Mouse (Mus musculus) cerebellum, adult 11-12 months (tissue): Measurements from ENCODE around the gene Gm10645.
A peak's percentile ranks its signal among the peaks of the same experiment; 100 is the strongest.

ENCODE experiments used
- DNase-seq: peaks from one replicate; pipeline ENCODE4 v3.0.0; 2022

Gm10645 gene

DNA sequence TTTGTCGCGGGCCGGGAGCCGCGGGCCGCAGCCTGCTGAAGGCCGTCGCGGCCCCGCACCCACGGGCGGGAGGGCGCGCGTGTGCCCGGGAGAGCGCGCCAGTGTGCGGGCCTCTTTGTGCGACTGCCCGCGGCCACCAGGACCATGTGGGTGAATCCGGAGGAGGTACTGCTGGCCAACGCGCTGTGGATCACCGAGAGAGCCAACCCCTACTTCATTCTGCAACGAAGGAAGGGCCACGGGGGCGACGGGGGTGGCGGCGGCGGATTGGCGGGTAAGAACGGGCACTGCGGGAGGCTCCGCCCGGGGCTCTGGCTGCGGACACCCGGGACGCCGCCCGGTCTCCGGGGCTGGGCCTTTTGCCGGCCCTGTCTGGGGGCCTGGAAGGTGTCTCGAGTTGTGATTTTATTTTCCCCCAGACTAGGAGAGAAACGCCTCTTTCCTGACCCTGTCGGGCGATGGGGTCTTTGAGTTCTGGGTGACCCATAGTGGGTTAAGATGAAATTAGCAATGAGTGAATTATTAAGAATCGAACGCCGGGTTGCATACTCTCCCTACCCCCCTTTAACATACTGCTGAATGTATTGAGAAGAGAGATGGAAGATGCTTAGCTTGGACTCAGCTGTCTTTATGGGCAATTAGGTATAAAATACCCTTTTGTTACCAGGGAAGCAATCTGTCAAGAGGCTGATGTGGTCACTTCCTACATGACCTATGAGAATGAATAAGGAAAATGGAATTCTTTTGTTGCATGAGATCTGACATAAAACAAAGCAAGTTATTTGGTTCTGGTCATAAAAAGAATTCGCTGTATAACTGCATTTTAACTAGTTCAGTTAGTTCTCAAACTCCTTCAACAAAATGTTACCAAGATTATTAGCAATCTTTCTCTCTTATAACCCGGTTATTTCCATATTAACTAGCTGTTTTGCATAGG, at the start of gene Gm10645:
TSS of gene Gm10645 (minus strand) at position 240 of the 937 bp plus-strand sequence.
- DNase-seq = peak; percentile 68

DNA sequence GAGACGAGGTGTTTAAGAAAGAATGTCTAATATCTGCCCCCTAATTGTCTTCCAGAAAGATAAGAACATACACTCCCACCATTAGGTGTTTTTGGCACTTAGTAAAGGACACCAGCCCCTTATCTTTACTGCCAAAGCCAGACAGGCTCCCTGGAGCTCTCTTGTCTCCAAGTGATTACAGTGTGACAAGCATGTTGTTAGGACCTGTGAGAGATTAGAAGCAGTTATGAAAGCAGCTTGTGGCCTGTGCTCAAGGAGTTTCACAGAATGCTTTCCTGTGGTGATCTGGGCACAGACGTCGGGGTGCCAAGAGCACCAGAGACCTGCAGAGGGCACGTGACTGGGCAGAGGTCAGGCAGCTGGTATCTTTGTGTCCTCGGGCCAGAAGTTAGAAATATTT, 49.1 kb upstream of the Gm10645 start:
- DNase-seq = no peak

DNA sequence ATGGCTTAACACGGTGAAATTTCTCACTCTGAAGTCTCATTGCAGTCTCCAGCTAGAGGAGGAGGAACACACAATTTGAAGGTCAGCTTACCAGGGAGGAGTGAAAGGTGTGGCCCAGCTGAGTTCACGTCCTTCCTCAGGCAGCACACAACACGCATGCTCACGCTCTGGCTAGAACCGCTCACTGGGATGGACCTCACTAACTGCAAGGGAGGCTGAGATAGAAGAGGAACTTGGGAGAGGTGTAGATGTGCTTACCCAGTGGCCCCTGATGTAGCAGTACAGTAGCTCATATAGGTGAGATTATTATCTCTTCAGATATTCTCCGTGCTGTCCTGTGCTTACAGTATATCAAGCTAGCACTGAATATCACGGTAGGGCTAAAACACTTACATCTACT, 44.7 kb upstream of the Gm10645 start:
- no peak for DNase-seq

DNA sequence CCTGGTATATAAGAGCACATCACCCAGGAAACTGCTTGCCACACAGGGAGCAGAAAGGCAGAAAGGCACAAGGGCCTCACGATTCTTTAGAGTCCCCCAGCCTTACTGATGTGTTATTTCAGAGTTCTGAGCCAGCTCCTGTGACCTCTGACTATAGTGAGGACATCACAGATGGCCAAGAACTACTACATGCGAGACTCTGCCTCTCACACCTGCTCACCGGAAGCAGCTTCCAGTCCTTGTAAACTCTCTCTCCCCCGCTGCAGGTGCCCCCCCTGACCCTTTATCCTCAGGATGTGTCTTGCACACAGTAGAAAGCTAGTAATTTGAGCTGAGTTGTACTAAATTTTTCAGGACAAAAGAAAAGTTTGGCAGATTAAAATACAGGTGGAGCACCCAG, 43.6 kb upstream of the Gm10645 start:
- DNase-seq = no peak

DNA sequence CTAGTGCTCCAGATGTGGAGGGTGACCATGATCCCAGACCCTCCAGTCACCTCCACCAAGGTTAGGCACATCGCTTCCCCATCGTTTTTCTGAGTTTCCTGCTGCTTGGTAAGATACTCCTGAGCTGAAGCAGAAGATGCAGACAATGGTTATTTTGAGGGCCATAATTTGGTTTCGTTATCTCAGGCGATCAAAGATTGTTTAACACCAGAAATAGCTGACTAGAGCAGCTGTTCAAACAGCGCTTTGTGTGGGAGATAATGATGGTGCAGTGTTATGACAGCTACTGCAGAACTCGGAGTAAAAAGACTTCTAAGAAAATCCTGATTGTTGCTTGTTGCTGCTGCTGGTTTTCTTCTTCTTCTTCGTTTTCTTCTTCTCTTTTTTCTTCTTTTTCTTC, 39.9 kb upstream of the Gm10645 start:
- DNase-seq = no peak

DNA sequence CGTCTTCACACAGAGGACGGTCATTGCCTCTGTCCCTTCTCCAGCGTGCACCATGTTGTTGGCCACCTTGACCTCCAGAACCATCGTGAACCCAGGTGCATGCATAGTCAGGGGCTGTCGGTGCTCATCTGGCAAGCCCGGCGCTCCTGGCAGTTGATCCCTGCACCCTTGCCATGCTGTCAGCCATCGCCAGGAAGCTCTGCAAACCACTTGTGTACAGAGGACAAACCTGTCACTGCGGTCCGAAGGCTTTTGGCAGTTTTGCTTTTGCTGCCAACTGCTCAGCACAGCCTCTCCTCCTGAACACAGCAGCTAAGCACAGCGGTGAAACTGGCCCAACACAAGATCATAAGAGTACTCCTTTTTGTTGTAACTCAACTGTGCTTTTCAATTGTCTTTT, 37.0 kb upstream of the Gm10645 start:
- peak; percentile 75 for DNase-seq

DNA sequence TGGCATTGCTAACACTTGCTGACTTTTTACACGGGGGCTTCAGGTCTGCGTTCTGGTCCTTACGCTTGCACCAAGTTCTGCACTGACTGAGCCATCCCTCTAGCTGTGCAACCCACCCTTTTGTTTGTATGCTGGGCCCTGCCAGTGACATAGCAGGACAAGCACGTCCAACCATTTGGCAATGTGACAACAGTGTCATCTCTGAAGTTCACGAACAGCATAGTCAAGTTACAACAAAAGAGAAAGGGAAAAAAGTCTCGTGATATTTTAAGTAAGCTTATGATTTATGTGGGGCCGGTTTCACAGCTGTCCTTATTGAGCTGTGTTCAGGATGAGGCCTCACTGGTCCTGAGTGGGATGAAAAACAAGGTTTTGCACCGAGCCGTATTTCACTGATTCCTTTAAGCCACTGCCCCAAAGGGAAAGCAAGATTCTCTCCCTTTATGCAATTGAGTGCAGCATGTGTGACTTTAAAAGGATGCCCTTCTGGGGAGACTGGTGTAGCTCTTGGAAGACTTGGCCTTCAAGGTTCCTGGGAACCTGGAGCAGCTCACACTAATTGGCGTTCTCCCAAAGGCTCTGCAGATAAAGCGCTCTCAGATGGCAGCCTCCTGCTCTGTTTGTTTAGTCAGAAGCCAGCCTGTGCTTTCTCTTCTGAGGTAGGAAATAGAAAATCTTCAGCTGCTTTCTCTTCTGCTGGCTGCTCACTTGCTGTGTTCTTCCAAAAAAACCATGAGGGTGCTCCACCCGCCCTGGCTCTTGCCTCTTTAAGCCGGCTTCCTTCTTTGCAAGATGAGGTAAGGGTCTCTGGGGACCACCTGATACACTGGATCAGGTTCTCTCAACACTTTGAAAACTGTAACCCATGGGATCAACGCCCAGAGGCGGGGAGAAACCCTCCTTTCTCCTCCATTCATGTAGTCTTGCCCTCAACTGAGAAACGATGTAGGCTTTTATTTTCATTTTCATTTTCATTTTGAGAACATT, 34.5 kb upstream of the Gm10645 start:
- DNase-seq = peak; percentile 89

DNA sequence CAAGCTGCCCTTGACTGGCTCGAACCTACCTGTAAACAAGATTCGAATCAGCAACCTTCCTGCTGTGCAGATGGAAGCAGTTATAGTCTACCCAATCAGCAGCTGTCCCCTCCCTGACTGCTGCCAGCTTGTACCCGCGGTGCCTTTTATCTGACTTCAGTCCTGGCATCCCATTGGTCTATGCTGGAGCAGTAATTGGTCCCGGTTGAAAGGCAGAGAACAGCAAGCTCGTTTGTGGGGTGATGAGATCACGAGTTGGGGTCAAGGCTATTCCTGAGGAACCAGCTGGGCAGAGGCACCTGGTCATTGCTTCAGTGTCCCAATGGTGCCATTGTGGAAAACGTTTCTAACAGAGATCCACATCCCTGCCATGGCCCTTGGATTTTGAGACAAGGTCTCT, 33.7 kb upstream of the Gm10645 start:
- DNase-seq = no peak

DNA sequence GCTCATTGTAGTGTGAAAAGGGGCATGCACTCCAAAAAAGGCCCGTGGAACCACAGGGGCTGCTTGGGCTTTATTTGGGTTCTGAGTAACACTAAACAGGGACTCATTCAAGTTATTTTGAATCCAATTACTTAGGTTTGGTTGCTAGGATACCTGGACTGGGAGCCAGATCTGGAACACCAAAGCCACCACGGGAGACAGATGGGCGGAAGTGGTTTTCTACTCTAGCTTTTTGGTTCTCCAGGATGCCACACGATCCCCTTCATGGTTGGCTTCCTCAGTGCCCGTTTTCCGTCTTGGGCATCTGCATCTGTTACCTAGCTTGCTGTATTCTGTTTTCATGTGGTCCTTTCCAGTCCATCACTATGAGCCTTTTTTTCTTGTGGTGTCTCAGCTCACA, 30.1 kb upstream of the Gm10645 start:
- DNase-seq = peak; percentile 78

DNA sequence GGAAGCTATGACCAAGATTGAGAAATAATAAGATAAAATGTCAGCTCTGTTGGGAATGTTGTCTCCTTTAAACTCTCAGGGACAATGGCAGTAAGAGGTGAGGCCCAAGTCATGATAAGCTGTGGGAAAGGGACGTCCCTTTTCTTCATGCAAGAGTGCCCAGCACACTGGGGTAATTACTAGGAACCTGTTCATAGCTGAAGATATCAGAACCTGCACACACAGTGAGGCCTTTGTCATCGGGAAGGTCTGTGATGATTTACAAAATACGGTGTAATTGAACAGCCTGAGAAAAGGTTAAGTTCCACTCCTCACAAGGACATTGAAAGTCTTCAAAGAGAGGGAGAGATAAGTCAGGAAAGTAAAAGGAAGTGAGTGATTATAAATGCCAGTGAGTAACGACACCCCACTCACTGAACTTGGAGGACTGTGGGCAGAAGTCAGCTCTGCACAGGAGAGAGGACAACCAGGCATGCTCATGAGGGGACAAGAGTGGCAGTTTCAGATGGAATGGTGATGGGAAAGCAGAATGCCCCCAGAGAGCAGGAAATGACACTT, 23.6 kb upstream of the Gm10645 start:
- DNase-seq = no peak

DNA sequence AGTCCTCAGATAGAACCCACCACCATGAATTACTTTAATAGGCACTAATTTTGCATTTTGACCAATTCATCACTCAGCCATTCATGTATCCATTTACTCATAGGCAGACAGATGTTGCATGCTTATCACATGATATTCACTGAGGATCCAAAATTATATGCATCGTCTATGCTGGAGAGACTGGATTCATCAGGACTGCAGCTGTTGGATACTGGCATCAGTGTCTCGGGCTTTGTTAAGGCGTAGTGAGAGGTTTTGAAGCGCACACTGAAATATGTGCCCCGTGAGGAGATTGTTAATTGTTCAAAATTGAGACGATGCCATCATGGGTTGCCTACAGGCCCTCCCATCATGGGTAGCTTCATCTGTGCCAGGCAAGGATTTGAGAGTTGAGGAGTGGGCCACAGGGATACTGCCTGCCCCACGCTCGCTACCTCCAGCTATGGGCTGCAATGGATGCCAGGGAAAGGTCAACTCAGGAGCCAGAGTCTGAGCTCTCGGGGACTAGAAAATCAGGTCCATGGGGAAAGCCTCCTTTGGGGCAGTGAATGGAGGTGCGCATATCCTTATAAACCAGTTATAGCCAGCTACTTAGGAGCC, 21.5 kb upstream of the Gm10645 start:
- DNase-seq = no peak

DNA sequence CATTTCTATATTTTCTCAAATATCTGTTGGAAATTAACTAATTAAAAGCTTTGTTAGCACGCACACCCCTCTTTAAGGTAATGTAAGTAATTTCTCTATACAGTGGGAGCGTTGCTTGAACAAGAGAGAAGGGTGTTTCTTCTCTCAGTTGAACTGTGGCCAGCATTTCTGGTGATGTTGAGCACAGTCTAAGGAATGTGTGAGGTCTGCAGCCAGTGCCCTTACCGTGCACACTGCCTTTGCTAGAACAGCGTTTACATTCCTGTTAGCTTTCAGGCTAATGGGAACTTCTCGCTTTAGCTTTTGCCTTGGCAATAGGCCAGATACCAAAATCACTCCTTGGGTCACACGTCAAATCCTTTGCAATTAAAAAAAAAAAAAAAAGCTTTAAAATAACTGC, 20.4 kb upstream of the Gm10645 start:
- DNase-seq = no peak

DNA sequence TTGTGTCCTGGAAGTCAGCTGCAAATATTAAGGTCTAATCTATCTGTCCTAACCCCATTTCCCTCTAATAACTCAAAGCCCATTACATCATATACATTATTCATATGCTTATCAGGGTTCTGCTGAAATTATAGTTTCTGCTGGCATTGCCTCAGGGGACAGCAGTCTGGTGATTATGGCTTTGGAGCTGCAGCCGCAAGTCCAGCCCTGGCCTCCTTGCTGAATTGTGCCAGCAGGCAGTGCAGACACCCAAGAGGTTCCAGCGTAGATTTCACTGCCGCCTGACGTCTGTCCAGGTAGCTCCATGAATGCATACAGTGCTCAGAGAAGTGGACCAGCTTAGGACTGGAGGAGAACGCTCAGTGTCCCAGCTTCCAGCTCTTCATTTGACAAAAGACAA, 16.8 kb upstream of the Gm10645 start:
- no peak for DNase-seq

DNA sequence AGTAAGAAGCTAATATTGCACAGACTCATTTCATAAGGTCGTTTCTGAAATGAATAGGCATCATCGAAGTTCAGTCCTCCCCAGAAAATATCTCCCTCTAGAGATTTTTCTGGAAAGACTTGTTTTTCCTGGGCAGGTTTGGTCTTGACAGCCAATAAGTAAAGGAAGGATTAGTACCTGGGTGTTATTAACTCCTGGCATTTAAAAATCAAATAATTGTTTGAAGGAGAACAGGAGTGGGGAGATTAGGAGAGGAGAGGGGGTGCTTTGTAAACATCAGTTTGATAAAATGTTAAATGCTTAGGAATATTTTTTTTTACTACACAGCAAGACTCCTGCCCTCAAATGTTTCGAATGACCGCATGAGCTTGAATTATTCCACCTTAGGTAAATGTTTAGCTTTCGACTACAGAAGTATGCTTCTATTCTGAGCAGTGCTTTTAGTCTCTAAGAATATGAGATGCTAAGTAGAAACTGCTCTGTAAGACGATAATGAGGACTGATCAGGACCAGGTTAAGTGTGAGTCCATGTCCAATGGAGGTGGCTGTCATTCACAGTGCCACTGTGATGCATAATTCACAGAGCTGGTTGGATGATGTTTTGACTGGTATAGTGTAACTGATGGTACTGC, 16.0 kb upstream of the Gm10645 start:
- no peak for DNase-seq

DNA sequence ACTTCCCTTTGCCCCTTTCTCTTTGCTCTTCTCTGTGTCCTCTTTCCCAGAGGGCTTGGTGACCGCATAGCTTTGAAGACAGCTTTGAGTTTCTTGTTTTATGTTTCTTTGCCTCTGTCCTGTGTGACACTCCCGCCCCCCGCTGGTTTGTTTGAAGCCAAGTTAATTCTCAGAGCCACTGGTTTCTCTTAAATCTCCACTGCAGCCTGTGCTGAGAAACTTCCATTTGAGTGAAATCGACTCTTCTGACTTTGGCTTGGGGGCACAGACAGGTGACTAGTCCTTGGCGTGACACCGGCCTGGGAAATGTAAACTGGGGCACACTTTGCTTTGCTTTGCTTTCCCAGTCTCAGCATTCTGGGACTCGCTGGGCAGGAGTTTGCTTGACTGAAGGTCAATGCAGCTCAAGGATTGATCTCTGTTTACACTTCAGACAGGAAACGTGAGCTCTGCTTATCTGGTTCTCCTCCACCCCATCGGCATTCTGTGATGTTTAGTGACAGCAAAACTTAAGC, 12.3 kb upstream of the Gm10645 start:
- no peak for DNase-seq

DNA sequence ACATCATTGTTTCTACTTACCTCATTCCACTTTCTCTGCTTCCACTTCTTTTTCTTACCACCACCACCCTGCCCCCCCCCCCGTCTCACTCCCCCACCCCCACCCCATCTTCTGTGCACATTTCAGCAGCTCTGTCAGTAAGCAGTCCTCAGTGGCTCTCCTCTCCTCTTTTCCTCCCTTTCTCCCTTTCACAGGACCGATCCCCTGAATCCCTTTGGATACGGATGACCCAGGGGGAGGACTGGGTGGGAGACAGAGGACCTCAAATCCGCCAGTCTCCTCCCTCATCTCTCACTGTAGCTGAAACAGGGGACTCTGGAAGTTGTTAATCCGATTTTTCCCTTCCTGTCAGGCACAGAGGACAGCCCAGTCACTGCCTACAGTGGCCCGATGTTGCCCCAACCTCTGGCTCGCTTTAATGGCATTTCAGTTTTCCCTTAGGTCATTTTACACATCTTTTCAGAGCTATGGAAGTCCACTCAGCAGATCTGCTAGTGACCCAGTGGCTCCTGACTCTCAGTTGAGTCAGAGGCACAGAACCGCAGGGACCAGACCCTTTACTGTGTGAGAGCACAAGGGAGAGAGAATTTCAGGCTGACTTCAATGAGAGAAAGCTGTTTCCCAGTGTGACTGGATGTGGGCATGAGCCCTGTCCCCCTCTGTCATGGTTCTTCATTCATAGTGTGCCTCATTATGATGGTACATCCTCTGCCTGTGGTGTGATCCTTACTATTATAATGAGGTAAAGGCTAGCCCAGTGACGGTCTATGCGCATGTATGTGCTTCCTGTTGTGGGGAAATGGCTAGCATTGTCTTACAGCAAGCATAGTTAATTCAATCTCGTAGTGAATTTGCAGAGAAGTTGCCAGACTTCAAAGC, 11.6 kb upstream of the Gm10645 start:
- DNase-seq = no peak

DNA sequence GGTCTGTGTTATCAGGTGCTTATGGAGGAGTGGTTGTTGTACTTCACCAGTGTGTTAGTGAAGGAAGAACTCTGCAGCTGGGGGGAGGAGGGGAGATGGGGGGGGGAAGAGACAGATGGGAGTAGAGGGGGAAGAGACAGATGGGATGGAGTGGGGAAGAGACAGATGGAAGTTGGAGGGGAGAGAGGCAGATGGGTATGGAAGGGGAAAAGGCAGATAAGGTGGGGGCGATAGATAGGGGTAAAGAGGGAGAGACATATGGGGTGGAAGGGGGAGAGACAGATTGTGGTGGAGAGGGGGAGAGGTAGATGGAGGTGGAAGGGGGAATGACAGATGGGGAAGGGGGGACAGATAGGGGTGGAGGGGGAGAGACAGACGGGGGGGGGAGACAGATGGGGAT, 10.8 kb upstream of the Gm10645 start:
- DNase-seq = no peak

DNA sequence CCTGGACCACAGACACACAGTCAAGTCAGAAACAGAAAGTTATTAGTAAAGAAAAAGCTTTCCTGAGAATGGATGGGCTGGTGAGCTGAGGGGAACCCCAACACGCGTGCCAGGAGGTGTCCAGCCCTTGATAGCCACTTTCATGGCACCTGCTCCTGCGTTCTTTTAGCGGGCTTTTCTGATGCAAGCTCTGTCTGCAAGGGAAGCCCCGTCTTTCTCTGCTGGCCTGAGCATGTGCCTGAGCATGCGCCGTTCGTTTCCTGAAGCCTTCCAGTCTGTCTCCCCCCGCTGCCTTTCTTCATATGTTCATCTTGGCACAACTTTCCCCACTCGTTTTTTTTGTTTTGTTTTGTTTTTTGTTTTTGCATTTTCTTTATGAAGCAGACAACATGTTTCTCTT, 9.7 kb upstream of the Gm10645 start:
- peak; percentile 69 for DNase-seq

DNA sequence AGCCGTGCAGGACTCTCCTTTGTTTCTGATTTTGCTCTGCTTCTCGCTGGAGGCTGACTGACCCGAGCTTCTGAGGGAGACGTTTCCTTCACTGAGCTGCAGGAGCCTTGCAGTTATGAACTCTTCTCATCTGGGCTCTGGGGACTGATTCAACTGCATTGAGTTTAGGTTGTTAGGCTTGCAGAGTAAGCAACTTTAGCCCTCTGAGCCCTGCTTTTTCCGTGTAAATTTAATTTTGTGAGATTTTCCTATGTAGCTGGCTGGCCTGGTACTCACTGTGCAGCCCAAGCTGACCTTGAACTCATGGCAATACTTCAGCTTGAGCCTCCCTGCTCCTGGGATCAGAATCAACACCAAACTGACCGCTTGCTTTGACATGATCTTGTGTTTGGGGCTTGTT, 4.9 kb upstream of the Gm10645 start:
- no peak for DNase-seq

DNA sequence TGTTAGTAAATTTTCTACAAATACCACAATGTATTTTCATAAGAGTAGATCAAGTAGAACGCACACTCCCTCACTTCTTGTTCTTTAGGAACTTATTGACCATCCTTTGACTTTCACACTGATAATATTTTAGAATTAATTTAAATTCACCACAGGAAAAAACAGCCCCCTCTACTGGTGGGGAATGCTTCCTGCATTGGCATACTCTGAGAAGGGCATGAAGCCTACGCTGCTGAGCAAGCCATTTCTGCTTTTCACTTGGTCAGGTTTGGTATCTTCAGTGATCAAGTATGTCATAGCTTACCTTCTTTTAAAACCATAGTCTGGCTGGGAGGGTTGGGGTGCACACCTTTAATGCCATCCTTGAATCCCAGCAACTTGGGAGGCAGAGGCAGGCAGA, 3.7 kb upstream of the Gm10645 start:
- no peak for DNase-seq

DNA sequence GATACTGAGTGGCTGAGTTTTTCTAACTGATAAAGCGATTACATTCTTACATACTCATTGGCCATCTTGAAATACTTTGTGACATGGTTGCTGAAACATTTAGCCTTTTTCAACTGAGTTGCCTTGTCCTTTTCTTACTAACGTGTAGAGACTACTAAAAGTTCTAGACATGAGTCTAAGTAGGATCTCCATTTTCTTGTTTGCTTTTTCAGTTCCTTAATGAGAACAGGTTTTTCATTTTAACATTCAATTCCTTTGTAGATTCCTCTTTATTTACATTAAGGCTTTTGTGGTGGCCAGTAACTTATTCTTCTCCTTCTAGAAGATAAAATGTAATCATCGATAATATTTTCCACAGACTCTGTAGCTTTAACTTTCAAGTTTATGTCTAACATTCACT, 3.2 kb upstream of the Gm10645 start:
- no peak for DNase-seq
